Mouse (Mus musculus): ENCODE measurements around the gene Phldb1. TPM values are rescaled to one million over a fixed set of nuclear protein-coding genes. Genes with fewer than 3 reads are reported as not detected.

Phldb1 gene
- total RNA-seq, 2 experiments from 2014 or later, result 124 to 132 TPM

Other genes with a start within 250 kb of the Phldb1 start
- gene Cxcr5, start 173.3 kb downstream of the Phldb1 start, total RNA-seq (2021), result under 1 TPM; 0.12 to 0.20 TPM
- gene Ddx6, start 130.3 kb downstream of the Phldb1 start, total RNA-seq (2021), result 10 to 100 TPM; 92.0 to 94.3 TPM
- gene Treh, start 62.0 kb downstream of the Phldb1 start, total RNA-seq (2021), result not detected
- gene Arcn1, start 32.6 kb upstream of the Phldb1 start, total RNA-seq (2021), result 10 to 100 TPM; 80.1 to 88.6 TPM
- gene Ift46, start 32.7 kb upstream of the Phldb1 start, total RNA-seq (2021), result 10 to 100 TPM; 32.7 to 41.8 TPM
- gene Tmem25, start 64.1 kb upstream of the Phldb1 start, total RNA-seq (2021), result 10 to 100 TPM; 10.4 to 12.7 TPM
- gene Ttc36, start 67.9 kb upstream of the Phldb1 start, total RNA-seq (2021), result 1 to 10 TPM in 1 of 2 experiments, under 1 TPM in 1; 0.85 to 1.6 TPM
- gene Kmt2a, start 146.1 kb upstream of the Phldb1 start, total RNA-seq (2021), result 10 to 100 TPM; 29.2 to 31.5 TPM
- gene Atp5l, start 185.5 kb upstream of the Phldb1 start, total RNA-seq (2021), result 1,000 to 10,000 TPM; 1,504 to 1,510 TPM
- gene Ube4a, start 230.4 kb upstream of the Phldb1 start, total RNA-seq (2021), result 10 to 100 TPM; 38.4 to 45.4 TPM
- 10 to 100 TPM in 1 of 2 experiments, under 1 TPM in 1; 0.86 to 11.7 TPM for gene Cd3g, start 245.2 kb upstream of the Phldb1 start, total RNA-seq (2021)
- 1 to 10 TPM; 4.5 to 9.4 TPM for gene Cd3d, start 246.6 kb upstream of the Phldb1 start, total RNA-seq (2021)

Measured in heart, postnatal 14 days (tissue).